Mouse (Mus musculus) frontal cortex, postnatal 14 days (tissue): Measurements from ENCODE around the gene Ppp2r2c.

ENCODE experiments used
- DNase-seq, 2 experiments: peaks; one replicate each; pipeline ENCODE4 v3.0.0; 2022; ENCODE audit warnings: low spot score in 2 of 2

The Ppp2r2c gene

GRCm38 (mm10) chr5:36870916-36871315, 2.6 kb downstream of the Ppp2r2c start:
- DNase-seq: no peak

GRCm38 (mm10) chr5:36875956-36876355, 7.6 kb downstream of the Ppp2r2c start:
- DNase-seq: no peak

GRCm38 (mm10) chr5:36876777-36877396, 8.6 kb downstream of the Ppp2r2c start:
- no peak for DNase-seq

- no peak for DNase-seq
Measured at GRCm38 (mm10) chr5:36877641-36878040, 9.3 kb downstream of the Ppp2r2c start.

- no peak for DNase-seq
Measured at GRCm38 (mm10) chr5:36878801-36879200, 10.5 kb downstream of the Ppp2r2c start.

GRCm38 (mm10) chr5:36880622-36881021, 12.3 kb downstream of the Ppp2r2c start:
- DNase-seq: no peak

GRCm38 (mm10) chr5:36883516-36883915, 15.2 kb downstream of the Ppp2r2c start:
- no peak for DNase-seq

GRCm38 (mm10) chr5:36885067-36885466, 16.8 kb downstream of the Ppp2r2c start:
- DNase-seq: no peak

GRCm38 (mm10) chr5:36885595-36885994, 17.3 kb downstream of the Ppp2r2c start:
- no peak for DNase-seq

GRCm38 (mm10) chr5:36886298-36886697, 18.0 kb downstream of the Ppp2r2c start:
- DNase-seq: no peak

GRCm38 (mm10) chr5:36886852-36887283, 18.6 kb downstream of the Ppp2r2c start:
- no peak for DNase-seq

- no peak for DNase-seq
Measured at GRCm38 (mm10) chr5:36887299-36887988, 19.1 kb downstream of the Ppp2r2c start.

GRCm38 (mm10) chr5:36888501-36888900, 20.2 kb downstream of the Ppp2r2c start:
- no peak for DNase-seq

- DNase-seq: no peak
Measured at GRCm38 (mm10) chr5:36888911-36889310, 20.6 kb downstream of the Ppp2r2c start.

GRCm38 (mm10) chr5:36889380-36889886, 21.1 kb downstream of the Ppp2r2c start:
- DNase-seq: no peak

- DNase-seq: peak; percentile 68 to 73
Measured at GRCm38 (mm10) chr5:36890794-36891193, 22.5 kb downstream of the Ppp2r2c start.

GRCm38 (mm10) chr5:36891793-36892470, 23.6 kb downstream of the Ppp2r2c start:
- no peak for DNase-seq

GRCm38 (mm10) chr5:36893263-36893662, 24.9 kb downstream of the Ppp2r2c start:
- peak; percentile 59 to 60 for DNase-seq

GRCm38 (mm10) chr5:36894070-36894469, 25.8 kb downstream of the Ppp2r2c start:
- DNase-seq: no peak

GRCm38 (mm10) chr5:36894604-36895368, 26.5 kb downstream of the Ppp2r2c start:
- no peak for DNase-seq

- DNase-seq: no peak
Measured at GRCm38 (mm10) chr5:36895621-36896573, 27.6 kb downstream of the Ppp2r2c start.
